Mouse (Mus musculus): ENCODE results near the gene Mapkapk3.
A peak's percentile ranks its signal among the peaks of the same experiment; 100 is the strongest.

Mapkapk3 gene

DNA sequence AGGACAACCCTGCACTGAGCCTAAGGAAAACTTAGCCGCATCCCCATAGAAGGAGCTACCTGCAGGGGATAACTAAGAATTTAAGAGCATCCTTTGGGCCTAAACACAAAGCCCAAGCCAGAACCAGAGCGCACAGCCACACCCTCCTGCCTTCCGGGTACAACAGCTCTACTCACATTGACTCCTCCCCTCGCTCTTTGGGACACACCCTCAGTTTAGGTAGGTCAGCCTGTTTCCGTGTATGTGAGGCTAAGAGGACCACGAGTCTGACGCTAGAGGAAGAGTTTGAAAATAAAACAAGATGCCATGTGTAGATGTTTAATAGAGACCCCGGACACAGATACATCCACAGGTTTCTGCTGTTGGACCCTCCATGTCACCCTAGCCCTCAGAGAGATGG is 966 bp downstream of the Mapkapk3 start:
- DNase-seq (ENCODE audit: low spot score), result peak; percentile 28

DNA sequence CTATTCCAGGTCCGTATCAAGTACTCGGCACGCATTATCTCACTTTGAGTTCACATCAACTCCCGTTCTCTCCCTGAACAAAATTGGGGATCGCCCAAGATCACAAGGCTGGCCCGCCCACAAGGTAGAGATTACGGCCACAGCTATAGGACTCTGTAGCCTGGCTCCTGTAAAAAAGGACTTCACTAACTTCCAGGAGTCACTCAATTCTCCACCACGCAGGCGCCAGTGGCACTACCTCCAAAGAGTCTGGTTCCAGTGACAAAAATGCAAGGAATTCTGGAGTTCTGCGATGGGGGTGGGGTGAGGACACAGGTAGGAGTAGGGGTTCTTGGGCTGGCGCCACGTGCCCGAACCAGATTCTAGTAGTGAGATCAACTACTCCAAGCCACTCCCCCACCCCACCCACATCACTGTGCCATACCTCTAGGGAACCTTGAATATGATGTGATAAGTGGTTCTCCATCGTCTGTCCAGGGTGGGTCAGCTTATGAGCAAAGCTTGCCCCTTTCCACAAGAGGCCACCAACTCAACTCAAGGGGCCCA is 1.5 kb downstream of the Mapkapk3 start:
- no peak for DNase-seq (ENCODE audit: low spot score)

DNA sequence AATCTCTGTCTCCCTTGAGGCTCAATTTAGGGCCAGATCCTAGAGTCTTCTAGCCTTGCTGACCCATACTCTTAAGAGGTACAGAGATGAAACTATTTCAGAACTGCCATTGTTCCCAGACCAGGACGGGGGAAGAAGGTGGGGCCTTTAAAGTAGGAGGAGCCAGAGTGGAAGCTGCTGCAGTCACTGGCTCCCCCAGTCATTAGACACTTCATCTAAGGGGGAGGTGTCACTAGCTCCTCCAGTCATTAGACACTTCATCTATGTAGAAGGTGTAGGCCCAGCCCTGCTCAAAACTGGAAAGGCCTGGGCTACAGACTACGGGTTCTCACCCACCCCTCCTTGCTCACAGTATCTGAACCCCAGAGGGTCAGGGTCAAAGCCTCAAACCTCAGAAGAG is 2.4 kb downstream of the Mapkapk3 start:
- no peak for DNase-seq (ENCODE audit: low spot score)

DNA sequence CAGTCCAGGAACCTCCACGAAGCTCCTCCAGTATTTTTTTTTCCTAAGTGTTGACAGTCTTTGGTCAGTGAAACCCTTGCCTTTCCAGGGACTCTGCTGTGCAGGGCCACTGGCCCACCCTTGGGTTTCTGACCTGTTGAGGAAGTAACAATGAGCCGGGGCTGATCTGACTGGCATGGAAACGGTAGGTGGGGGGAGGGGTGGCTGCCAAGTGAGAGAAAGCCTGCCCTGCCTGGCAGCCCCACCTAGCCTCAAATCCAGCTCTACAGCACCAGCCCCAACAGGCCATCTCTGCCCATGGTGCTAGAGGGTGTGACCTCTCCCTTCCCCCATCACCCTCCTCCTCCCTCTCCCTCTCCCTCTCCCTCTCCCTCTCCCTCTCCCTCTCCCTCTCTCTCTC is 4.7 kb downstream of the Mapkapk3 start:
- DNase-seq (ENCODE audit: low spot score), result no peak

DNA sequence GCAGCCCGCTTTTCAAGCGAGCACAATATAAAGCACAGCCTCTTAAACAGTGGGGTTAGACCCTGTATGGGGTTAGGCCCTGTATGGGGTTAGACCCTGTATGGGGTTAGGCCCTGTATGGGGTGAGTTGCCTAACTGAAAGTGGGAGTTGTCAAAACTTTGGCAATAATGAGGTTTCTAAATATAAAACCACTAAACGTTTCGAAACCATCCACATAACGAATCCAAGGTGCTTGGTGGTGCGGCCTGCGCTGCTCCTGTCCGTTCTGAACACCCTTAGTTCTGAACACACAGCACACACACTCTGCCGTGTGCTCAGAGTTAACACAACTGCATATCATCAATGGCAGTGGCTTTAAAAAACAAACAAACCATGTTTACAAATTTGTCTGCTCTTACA is 6.7 kb downstream of the Mapkapk3 start:
- no peak for DNase-seq (ENCODE audit: low spot score)

DNA sequence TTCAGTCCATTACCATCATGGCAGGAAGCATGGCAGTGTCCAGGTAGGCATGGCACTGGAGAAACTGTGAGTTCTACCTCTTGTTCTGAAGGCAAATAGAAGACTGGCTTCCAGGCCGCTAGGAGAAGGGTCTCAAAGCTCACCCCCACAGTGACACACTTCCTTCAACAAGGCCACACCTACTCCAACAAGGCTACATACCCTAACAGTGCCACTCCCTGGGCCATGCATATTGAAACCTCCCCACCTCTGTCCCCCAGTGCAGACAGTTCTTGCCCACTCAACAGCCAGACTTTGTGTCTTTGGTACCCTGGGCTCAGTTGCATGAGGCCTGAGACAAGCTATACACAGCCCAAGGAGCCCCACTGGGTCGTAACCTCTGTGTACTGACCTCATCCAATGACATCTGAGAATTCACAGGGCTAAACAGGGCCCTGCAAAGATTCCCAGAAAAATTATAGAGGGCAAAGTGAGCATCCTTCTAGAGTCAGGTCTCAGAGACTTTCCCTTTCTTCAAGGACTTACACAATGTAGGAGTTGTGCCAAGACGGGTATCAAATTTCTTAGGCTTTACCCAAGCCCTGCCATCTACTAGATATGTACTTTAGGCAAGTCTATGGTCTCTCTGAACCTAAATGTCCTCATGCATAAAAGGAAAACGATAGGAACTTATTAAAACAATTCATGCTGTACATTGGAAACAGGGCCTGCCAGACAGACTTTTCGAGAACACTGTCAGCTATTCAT is 8.3 kb downstream of the Mapkapk3 start:
- no peak for DNase-seq (ENCODE audit: low spot score)

DNA sequence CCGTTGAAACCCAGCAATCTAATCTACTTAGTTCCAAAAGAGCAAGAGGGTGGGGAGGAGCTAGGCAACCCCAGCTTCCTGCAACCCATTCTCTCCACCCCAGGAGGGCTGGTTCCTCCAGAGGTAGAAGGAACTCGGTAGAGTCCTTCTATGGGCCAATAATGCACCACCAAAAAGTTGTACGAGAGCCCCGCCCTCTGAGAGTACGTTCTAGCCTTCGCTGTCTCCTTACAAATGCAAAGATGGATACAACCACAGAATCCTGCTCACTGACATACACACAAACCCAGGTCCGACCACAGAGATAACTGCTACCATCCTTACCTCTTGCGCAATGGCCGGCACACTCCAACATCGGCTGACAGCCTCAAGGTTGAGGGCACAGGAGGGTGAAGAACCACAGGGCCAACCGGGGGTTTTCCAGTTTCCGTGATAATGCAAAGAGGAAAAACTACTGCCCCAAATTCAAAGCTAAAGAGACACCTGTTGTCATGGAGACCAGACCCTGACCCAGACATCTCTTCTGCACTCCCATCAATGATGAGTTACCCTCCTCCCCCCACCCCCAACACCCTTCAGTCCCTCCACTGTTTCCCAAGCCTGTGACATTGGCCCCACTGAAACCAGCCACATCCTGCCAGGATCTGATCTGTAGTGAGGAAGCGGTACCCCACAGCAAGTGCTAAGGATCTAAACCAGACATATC is 9.2 kb downstream of the Mapkapk3 start:
- DNase-seq (ENCODE audit: low spot score), result no peak

DNA sequence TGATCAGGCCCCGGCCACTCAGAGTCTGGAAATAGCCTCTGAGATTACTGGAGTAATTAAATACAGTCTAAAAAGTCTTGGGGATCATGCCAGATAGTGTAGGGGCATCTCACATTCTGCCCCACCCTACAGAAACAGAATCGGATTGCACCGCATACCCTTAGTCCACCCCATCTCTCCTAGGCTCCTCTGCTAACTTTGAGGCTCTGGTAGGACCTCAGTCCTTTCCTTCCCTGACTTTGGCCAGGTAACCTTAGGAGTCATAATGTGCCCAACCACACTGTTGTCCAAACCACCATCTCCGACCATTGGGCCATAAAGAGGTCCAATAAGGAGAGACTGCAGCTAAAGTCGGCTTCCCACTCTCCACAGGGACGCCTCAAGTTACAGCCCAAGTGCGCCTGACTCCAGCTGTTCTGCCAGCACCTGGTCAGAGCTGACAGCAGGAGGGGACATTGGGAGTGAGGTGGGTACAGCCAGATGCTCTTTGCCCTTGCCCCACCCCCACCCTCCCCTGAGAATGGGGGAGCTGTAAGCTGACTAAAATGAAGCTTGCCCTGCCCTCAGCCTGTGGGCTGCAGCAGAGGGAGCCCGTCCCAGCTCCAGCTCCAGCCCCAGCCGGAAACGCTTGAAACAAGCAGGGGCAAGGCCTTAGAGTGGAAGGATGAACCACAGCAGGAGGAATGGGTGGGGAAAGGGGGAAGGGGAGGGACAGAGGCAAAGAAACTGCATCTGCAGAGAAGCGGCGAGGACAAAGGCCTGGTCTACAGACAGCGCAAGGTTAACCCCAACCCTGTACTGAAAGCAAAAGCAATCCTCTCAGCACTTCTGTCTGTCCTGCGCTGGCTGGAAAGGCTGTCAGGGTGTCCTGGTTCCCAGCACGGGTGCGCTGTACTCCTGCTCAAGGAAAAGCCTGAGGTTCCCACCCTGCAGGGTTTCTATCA is 10.0 kb downstream of the Mapkapk3 start:
- peak; percentile 21 for DNase-seq (ENCODE audit: low spot score)

DNA sequence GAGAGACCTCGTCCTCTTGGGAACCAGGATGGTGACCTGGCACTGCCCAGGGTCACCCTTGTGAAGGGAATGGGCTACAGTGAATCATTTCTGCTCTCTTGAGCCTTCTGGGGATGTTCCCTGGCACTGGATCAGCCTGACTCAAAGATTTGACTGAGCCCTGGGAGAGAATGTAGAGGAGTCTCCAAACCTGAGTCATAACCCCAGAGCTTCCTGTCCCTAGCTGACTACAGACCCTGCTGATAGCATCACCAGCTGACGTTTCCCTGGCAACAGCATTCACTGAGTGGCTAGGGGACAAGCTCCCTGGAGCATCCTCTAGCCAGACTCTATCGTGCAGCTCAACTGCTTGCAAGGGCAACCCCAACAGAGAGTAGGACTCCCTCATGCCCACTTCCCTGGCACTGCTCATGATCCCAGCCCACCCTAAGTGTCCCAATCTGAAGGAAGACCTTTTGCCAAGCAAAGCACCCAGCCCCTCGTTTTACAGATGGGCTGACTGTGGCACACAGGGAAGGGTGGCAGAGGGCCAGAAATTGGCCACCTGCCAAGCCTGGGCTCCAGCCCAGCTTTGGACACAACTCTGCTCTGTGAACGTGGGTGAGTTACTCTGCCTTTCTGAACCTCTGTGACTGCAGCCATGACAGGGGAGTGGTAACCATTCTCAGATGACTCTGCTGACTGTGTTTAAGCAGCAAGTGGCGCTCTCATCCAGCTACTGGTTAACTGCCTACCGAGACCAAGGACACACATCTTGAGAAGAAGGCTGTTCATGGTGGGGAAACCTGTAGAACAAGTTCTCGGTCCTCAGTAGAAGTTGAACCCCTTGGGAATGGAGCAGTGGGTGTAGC is 10.9 kb downstream of the Mapkapk3 start:
- DNase-seq (ENCODE audit: low spot score), result no peak

DNA sequence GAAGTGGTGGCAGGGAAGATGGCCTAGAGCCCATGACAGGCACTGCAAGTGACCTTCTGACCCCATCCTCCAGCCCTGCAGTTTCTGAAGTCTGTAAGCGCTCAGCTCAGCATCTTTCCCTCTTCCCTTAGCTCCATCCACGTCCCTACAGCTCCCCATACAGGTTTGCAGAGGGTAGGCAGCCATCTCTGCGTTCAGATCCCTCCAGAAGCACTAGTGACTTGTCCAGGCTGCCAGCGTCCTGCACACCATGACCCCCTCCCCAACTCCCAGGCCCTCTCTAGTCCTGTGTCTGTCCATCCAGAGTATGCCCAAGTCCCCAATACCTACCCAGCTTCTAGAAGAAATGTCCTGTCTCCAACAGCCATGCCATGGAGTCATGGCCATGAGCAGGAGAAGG is 11.6 kb downstream of the Mapkapk3 start:
- no peak for DNase-seq (ENCODE audit: low spot score)

DNA sequence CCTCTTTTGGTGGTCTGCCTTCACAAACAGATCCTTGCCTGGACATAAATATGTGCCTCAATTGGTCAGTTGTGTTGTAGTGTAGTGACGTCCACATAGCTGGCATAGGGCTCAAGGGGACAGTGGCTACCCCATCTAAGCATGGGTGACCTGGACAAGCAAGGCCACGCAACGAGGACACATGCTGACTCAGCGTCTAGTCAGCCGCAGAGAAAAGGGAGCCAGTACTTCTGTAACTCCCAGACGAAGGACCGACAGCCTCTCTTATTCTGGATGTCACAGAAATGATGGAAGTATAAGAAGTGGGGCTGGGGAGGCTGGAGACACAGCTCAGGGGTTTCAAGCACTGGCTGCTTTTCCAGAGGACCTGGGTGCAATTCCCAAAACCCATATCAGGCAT is 12.1 kb downstream of the Mapkapk3 start:
- DNase-seq (ENCODE audit: low spot score), result no peak

DNA sequence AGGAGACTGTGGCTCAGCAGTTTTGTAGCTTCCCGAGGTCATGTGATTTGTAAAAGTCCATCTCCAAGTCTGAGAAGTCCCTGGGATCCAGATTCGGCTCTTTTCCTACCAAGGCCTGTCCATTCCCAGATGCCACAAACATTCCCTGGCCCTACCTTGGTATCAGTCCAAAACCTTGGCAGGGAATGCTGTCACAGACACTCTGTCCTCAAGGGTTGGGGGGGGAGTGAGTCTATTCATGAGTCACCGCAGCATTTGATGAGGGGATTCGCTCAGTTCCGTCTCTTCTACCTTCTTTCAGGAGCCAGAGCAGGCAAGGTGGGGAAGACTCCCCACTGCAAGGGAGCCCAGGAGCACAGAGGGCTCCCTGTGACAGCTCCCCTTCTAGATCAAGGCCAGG is 14.0 kb downstream of the Mapkapk3 start:
- DNase-seq (ENCODE audit: low spot score), result no peak

DNA sequence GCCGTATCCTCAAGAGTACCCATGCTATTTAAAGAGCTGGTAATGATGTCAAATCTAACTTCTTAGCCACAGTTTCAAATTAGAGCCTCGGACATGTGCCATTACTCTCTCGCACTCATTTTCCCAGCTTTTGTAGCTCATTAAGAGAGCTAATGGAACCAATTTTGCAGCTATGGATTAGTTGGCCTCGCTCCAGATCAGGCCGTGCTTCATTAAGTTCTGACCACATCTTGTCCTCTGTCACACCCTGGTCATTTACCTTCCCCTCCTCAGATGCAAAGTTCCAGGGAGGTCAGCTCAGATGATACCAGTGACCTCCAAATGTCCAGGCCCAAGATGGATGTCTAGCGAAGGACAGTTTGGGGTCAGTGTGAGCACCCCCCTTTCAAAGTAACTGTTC is 14.9 kb downstream of the Mapkapk3 start:
- no peak for DNase-seq (ENCODE audit: low spot score)

DNA sequence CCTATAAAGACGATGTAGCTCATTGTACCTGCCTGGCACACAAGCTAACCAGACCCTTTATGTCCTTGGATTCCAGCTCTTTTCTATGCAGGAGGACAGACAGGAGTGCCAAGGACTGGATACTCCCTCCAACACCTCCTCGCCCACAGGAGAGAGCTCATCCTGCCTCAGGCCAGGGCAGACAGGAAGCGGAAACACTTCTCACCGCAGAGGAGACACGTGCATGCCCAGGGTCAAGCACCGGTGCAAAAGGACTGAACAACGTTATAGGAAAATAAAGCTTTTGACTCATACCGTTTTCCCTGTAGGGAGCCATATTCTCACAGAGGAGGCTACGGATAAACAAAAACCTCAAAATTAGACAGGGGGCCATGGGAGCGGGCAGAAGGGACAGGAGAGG is 16.5 kb downstream of the Mapkapk3 start:
- no peak for DNase-seq (ENCODE audit: low spot score)

DNA sequence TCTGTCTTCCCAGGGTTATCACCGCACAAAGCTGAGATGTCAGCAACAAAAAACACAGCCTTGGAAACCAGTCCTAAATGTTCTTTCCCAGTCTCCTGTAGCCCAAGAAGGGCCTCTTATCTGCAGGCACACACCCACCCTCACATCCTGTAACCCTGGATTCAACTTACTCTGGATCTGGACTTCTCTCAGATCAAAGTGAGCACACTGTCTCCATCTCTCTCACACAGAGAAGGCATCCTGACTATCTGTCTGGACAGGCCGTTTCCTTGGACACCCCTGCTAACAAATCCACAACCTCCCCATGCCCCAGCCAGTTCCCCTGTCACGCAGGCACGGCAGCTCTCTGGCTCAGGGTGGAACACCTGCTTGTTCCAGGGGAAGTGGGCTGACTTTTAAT is 17.4 kb downstream of the Mapkapk3 start:
- DNase-seq (ENCODE audit: low spot score), result no peak

DNA sequence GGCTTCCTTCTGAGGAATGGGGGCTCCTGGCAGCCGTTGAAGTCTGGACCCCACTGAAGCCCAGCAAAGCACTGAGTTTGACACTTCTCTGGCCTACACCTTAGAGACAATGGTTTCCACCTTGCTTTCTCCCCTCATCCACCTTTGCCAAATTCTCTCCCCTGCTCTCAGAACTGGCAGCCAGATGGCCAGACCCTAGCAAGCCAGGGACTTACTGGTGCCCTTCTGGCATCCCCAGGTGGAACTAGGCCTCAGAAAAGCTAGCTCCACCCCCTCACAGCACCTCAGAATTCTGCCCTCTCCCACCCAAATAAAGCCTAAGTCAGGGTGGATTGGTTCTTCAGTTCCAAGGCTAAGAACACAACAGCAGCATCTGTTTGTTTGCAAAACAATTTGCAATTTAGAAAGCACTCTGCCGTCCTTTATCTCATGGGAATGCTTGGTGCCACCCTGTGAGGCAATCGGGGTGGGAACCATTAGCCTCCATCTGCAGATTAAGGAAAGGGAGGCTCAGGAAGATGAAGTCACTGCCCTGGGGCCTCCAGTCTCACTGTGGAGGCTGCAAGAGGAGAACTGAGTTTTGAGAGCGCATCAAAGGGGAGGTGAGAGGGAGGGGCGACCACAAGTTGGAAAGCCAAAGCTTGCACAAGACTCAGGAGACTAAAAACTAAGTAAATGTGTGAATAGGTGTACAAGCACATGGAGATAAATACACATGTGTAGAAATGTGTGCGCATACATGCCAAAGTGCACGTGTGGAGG is 18.3 kb downstream of the Mapkapk3 start:
- DNase-seq (ENCODE audit: low spot score), result no peak

DNA sequence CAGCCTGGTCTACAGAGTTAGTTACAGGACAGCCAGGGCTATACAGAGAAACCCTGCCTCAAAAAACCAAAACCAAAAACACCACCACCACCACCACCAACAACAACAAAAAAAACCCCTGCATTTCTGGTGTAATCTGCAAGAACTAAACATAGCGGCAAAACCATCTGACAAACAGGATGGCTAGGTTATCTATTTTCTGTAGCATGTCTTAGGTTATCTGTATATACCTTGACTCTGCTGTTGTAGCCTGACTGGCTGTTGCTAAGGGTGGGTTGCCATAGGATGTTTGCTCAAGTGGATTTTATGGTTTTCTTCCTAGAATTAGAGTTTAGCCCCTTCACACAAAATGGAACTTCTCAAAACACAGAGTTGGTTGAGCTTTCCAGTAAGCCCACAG is 19.9 kb downstream of the Mapkapk3 start:
- DNase-seq (ENCODE audit: low spot score), result no peak

DNA sequence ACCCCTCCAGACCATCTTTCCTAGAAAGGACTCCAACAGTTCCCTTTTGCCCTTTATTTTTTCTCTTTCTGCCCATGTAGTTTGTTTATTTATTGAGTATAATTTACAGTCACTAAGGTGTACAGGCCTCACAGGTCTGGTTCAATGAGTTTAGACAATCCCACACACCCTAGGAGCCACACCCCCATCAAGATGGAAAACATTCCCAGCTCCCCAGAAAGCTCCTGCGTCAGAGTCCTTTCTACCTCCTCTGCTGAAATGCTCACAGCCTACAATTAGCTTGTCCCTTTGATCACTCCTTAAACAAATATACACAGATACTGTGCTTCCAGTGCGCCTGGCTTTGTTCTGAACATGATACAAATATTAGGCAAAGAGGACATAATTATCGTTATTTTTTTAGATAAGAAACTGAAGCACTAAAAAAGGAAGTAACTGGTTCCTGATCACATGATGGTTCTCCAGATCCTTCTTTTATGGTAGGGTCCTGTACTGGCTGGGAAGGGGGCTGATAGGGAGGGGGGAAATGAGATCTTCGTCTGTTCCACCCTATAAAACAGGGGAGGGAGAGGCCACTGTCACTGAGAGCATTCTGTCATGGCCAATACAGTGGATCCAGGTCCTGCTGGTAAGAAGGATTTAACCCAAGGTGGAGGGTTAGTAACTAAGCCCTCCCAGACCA is 21.8 kb downstream of the Mapkapk3 start:
- DNase-seq (ENCODE audit: low spot score), result no peak

DNA sequence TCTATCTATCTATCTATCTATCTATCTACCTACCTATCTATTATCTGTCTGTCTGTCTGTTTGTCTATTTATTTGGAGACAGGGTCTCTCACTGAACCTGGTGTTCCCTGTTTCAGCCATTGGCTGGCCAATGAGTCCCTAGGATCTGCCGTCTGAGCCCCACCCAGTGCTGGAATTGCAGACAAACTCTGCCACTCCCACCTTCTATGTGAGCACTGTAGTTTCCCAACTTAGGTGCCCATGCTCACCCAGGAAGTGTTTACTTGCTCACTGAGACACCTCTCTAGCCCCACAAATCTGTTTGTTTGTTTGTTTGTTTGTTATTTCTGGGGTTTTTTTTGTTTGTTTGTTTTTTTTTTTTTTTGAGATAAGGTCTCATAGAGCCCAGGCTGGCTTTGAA is 22.6 kb downstream of the Mapkapk3 start:
- no peak for DNase-seq (ENCODE audit: low spot score)

DNA sequence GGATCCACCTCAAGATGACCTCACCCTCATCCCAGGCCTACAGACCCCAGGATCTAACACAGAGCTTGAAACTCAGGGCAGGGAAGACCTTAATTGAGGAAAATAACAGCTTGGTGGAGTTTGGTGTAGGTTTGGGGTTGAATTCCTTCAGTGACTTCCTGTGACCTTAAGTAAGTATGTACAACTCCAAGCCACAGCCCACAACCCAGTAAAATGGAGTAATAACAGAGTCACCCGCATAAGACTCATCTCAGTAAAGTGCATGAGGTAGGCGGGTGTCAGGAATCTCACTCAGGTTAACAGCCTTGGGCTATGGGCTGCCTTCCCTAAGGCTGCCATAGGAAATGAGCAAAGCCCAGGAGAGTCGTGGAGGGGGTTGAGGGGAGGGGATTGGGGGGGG is 24.9 kb downstream of the Mapkapk3 start:
- DNase-seq (ENCODE audit: low spot score), result no peak
